Mouse (Mus musculus) MEL (cell line): ENCODE results near the gene Nasp. TPM values are rescaled to one million over a fixed set of nuclear protein-coding genes. Genes with fewer than 3 reads are reported as not detected.

Source experiments
- DNase-seq: peaks from one replicate; pipeline ENCODE4 v3.0.0; 2011; ENCODE audit warnings: low read depth, low spot score
- H3K27ac ChIP-seq: 2 replicates; pipeline ENCODE4 v1.5.1; 2012; ENCODE audit warnings: low read depth, mild to moderate bottlenecking, control low read depth, low read length, moderate library complexity; ENCODE audit not compliant: control insufficient read depth
- H3K27me3 ChIP-seq, 2 experiments: fragments of 150-350 bp in 1 of 2; sonication (generic) in 1 of 2; 2 replicates each; pipeline ENCODE4 v1.6.1; 2012; ENCODE audit warnings: low read length in 2 of 2, mild to moderate bottlenecking in 2 of 2, improper control_type of control experiment in 1 of 2, moderate library complexity in 1 of 2; ENCODE audit not compliant: insufficient read depth in 2 of 2, control insufficient read depth in 1 of 2
- H3K36me3 ChIP-seq, 2 experiments: 2 replicates each; pipeline ENCODE4 v1.6.1; 2012 to 2014; ENCODE audit warnings: low read length in 2 of 2, improper control_type of control experiment in 1 of 2, inconsistent platforms in 1 of 2, mild to moderate bottlenecking in 1 of 2; ENCODE audit not compliant: insufficient read depth in 2 of 2, control insufficient read depth in 1 of 2
- H3K4me1 ChIP-seq, 2 experiments: fragments of 150-350 bp in 1 of 2; sonication (generic) in 1 of 2; 2 replicates each; pipeline ENCODE4 v1.6.1; 2012; ENCODE audit warnings: low read length in 2 of 2, improper control_type of control experiment in 1 of 2, mild to moderate bottlenecking in 1 of 2; ENCODE audit not compliant: insufficient read depth in 2 of 2, control insufficient read depth in 1 of 2
- H3K4me3 ChIP-seq, 2 experiments: fragments of 150-350 bp in 1 of 2; sonication (generic) in 1 of 2; 2 replicates each; pipeline ENCODE4 v1.5.1; 2012; ENCODE audit warnings: low read depth in 2 of 2, low read length in 2 of 2, mild to moderate bottlenecking in 2 of 2, moderate library complexity in 2 of 2, control low read depth in 1 of 2, improper control_type of control experiment in 1 of 2; ENCODE audit not compliant: control insufficient read depth in 1 of 2, insufficient read depth in 1 of 2
- H3K79me2 ChIP-seq: 2 replicates; pipeline ENCODE4 v1.6.1; 2012; ENCODE audit warnings: mild to moderate bottlenecking, low read length, moderate library complexity; ENCODE audit not compliant: control insufficient read depth, poor library complexity, insufficient read depth
- H3K9ac ChIP-seq: 2 replicates; pipeline ENCODE4 v1.6.1; 2012; ENCODE audit warnings: low read depth, mild to moderate bottlenecking, control low read depth, low read length, moderate library complexity; ENCODE audit not compliant: control insufficient read depth, poor library complexity, severe bottlenecking
- H3K9me3 ChIP-seq: fragments of 150-350 bp; sonication (generic); replicated peaks from 2 replicates; pipeline ENCODE4 v1.6.1; 2012; ENCODE audit warnings: mild to moderate bottlenecking, low read length, improper control_type of control experiment, moderate library complexity; ENCODE audit not compliant: insufficient read depth
- CHD2 ChIP-seq: IDR thresholded peaks from 2 replicates; pipeline ENCODE4 v1.6.1; 2011; ENCODE audit warnings: low read length, improper control_type of control experiment
- CTCF ChIP-seq, 3 experiments: IDR thresholded peaks in 2 of 3; conservative IDR thresholded peaks in 1 of 3; 2 replicates each; pipeline ENCODE4 v1.5.1; 2011 to 2012; ENCODE audit warnings: low read length in 3 of 3, low read depth in 2 of 3, mild to moderate bottlenecking in 2 of 3, improper control_type of control experiment in 1 of 3, inconsistent platforms in 1 of 3, mixed read lengths in 1 of 3, moderate library complexity in 1 of 3; ENCODE audit not compliant: control insufficient read depth in 1 of 3, insufficient read depth in 1 of 3, poor library complexity in 1 of 3, severe bottlenecking in 1 of 3
- E2F4 ChIP-seq: IDR thresholded peaks from 2 replicates; pipeline ENCODE4 v1.6.1; 2011; ENCODE audit warnings: low read depth, low read length, improper control_type of control experiment, borderline replicate concordance
- EP300 ChIP-seq, 2 experiments: IDR thresholded peaks; 2 replicates each; pipeline ENCODE4 v1.6.1; 2011; ENCODE audit warnings: improper control_type of control experiment in 2 of 2, low read length in 2 of 2, low read depth in 1 of 2, mild to moderate bottlenecking in 1 of 2
- ETS1 ChIP-seq: IDR thresholded peaks from 2 replicates; pipeline ENCODE4 v1.6.1; 2012; ENCODE audit warnings: low read depth, mild to moderate bottlenecking, inconsistent platforms, low read length, improper control_type of control experiment, moderate library complexity
- GABPA ChIP-seq: IDR thresholded peaks from 2 replicates; pipeline ENCODE4 v1.6.1; 2012; ENCODE audit warnings: low read depth, mild to moderate bottlenecking, inconsistent platforms, low read length, improper control_type of control experiment, moderate library complexity
- GATA1 ChIP-seq: IDR thresholded peaks from 2 replicates; pipeline ENCODE4 v1.6.1; 2011; ENCODE audit warnings: low read depth, low read length, improper control_type of control experiment
- JUND ChIP-seq: IDR thresholded peaks from 2 replicates; pipeline ENCODE4 v1.6.1; 2011; ENCODE audit warnings: low read depth, mild to moderate bottlenecking, improper control_type of control experiment, low read length
- KAT2A ChIP-seq: conservative IDR thresholded peaks from 2 replicates; pipeline ENCODE4 v1.6.1; 2012; ENCODE audit warnings: low read depth, low read length, improper control_type of control experiment, inconsistent platforms
- MAFK ChIP-seq: IDR thresholded peaks from 2 replicates; pipeline ENCODE4 v1.6.1; 2011; ENCODE audit warnings: low read depth, mild to moderate bottlenecking, low read length, improper control_type of control experiment, borderline replicate concordance
- MAX ChIP-seq: IDR thresholded peaks from 2 replicates; pipeline ENCODE4 v1.6.1; 2011; ENCODE audit warnings: low read length, improper control_type of control experiment
- MAZ ChIP-seq: IDR thresholded peaks from 2 replicates; pipeline ENCODE4 v1.6.1; 2012; ENCODE audit warnings: low read depth, mild to moderate bottlenecking, inconsistent platforms, low read length, improper control_type of control experiment
- MXI1 ChIP-seq: IDR thresholded peaks from 2 replicates; pipeline ENCODE4 v1.6.1; 2011; ENCODE audit warnings: mild to moderate bottlenecking, low read depth, low read length, improper control_type of control experiment
- MYB ChIP-seq: IDR thresholded peaks from 2 replicates; pipeline ENCODE4 v1.6.1; 2011; ENCODE audit warnings: mild to moderate bottlenecking, low read depth, low read length, improper control_type of control experiment
- MYC ChIP-seq: IDR thresholded peaks from 2 replicates; pipeline ENCODE4 v1.6.1; 2011; ENCODE audit warnings: low read depth, mild to moderate bottlenecking, low read length, improper control_type of control experiment, moderate library complexity
- NELFE ChIP-seq: IDR thresholded peaks from 2 replicates; pipeline ENCODE4 v1.6.1; 2011; ENCODE audit warnings: low read depth, low read length, improper control_type of control experiment
- POLR2A ChIP-seq, 2 experiments: IDR thresholded peaks; 2 replicates each; pipeline ENCODE4 v1.6.1; 2011 to 2012; ENCODE audit warnings: low read length in 2 of 2, mild to moderate bottlenecking in 2 of 2, control low read depth in 1 of 2, improper control_type of control experiment in 1 of 2, low read depth in 1 of 2, moderate library complexity in 1 of 2; ENCODE audit not compliant: control insufficient read depth in 1 of 2, insufficient read depth in 1 of 2, poor library complexity in 1 of 2
- POLR2AphosphoS5 ChIP-seq: IDR thresholded peaks from 2 replicates; pipeline ENCODE4 v1.6.1; 2012; ENCODE audit warnings: low read depth, borderline replicate concordance, mild to moderate bottlenecking, inconsistent platforms, low read length, moderate library complexity, mixed read lengths
- RAD21 ChIP-seq: IDR thresholded peaks from 2 replicates; pipeline ENCODE4 v1.6.1; 2011; ENCODE audit warnings: mild to moderate bottlenecking, low read depth, low read length, improper control_type of control experiment
- RCOR1 ChIP-seq: IDR thresholded peaks from 2 replicates; pipeline ENCODE4 v1.6.1; 2012; ENCODE audit warnings: low read depth, mild to moderate bottlenecking, inconsistent platforms, low read length, improper control_type of control experiment
- SIN3A ChIP-seq: IDR thresholded peaks from 2 replicates; pipeline ENCODE4 v1.6.1; 2012; ENCODE audit warnings: low read length, improper control_type of control experiment, inconsistent platforms
- TAL1 ChIP-seq: IDR thresholded peaks from 2 replicates; pipeline ENCODE4 v1.6.1; 2012; ENCODE audit warnings: mild to moderate bottlenecking, inconsistent platforms, low read length, moderate library complexity, mixed read lengths
- TBP ChIP-seq: IDR thresholded peaks from 2 replicates; pipeline ENCODE4 v1.8.0; 2011; ENCODE audit warnings: low read depth, low read length, improper control_type of control experiment
- TCF12 ChIP-seq: IDR thresholded peaks from 2 replicates; pipeline ENCODE4 v1.6.1; 2014; ENCODE audit warnings: low read depth, mild to moderate bottlenecking, inconsistent platforms, low read length, improper control_type of control experiment, moderate library complexity
- UBTF ChIP-seq: IDR thresholded peaks from 2 replicates; pipeline ENCODE4 v1.6.1; 2012; ENCODE audit warnings: low read depth, mild to moderate bottlenecking, inconsistent platforms, low read length, improper control_type of control experiment, moderate library complexity, borderline replicate concordance; ENCODE audit not compliant: insufficient read depth
- USF1 ChIP-seq: IDR thresholded peaks from 2 replicates; pipeline ENCODE4 v1.6.1; 2014; ENCODE audit warnings: low read depth, mild to moderate bottlenecking, inconsistent platforms, low read length, improper control_type of control experiment, moderate library complexity
- ZC3H11A ChIP-seq: IDR thresholded peaks from 2 replicates; pipeline ENCODE4 v1.6.1; 2012; ENCODE audit warnings: low read depth, mild to moderate bottlenecking, inconsistent platforms, low read length, improper control_type of control experiment
- ZKSCAN1 ChIP-seq: IDR thresholded peaks from 2 replicates; pipeline ENCODE4 v1.6.1; 2012; ENCODE audit warnings: low read depth, mild to moderate bottlenecking, inconsistent platforms, low read length, improper control_type of control experiment, moderate library complexity
- ZMIZ1 ChIP-seq: IDR thresholded peaks from 2 replicates; pipeline ENCODE4 v1.6.1; 2012; ENCODE audit warnings: low read depth, mild to moderate bottlenecking, inconsistent platforms, low read length, improper control_type of control experiment, moderate library complexity
- ZNF384 ChIP-seq: IDR thresholded peaks from 2 replicates; pipeline ENCODE4 v1.6.1; 2012; ENCODE audit warnings: low read depth, mild to moderate bottlenecking, inconsistent platforms, low read length, improper control_type of control experiment
- polyA plus RNA-seq, 2 experiments: library from polyadenylated mRNA; stranded (reverse) in 1 of 2; unstranded in 1 of 2; fragments of >175 nt in 1 of 2; fragments of >200 nt in 1 of 2; gene quantifications; 2 replicates each; pipeline versions ENCODE4 v1.2.1 to v1.2.4; 2012; ENCODE audit warnings: low replicate concordance in 2 of 2, low read depth in 1 of 2; ENCODE audit not compliant: insufficient read length in 2 of 2, insufficient read depth in 1 of 2, missing spikeins in 1 of 2
- total RNA-seq: library from RNA; depleted of rRNA; stranded (reverse); fragments of 300-350 nt; gene quantifications from 2 replicates; pipeline ENCODE4 v1.2.3, GENCODE M21; 2012

The Nasp gene
- total and polyA plus RNA-seq, 3 experiments = 133 to 174 TPM; not detected in 1

GRCm38 (mm10) chr4:116672785-116673184 is 45.0 kb upstream of the Nasp start:
- H3K27ac ChIP-seq = no peak overlapping the region; the same call in 1 of the 2 replicates
- H3K4me1 ChIP-seq = peaks cover 9 to 14% of the 10 kb centered on the region in 2 experiments; a peak in 3 of 4 replicates
- H3K9ac ChIP-seq = no peak overlapping the region
- no peak overlapping the region for H3K4me3 ChIP-seq
- H3K9me3 ChIP-seq = no peaks in the 10 kb centered on the region
- TF ChIP-seq TBP = 0 out of 2 replicates have a peak, but pooled peaks have one; percentile 12
- peak; percentile 86 for TF ChIP-seq GATA1
- no peak for TF ChIP-seq MYB
- no peak for TF ChIP-seq ZC3H11A
- peak; percentile 67; the same call in 1 of the 2 replicates for TF ChIP-seq RCOR1
- peak; percentile 53; the same call in 1 of the 2 replicates for TF ChIP-seq SIN3A
- TF ChIP-seq MYC = no peak
- peak; percentile 82 for TF ChIP-seq TAL1
- peak in 1 of 3 experiments; percentile 28; a peak in 1 of 6 replicates for TF ChIP-seq CTCF (IDR thresholded peaks at IDR 0.05 in 2 of 3, conservative IDR thresholded peaks at IDR 0.05 in 1 of 3; ENCODE audit: control insufficient read depth in 1 of 3, insufficient read depth in 1 of 3, low read depth in 2 of 3, low read length in 3 of 3, poor library complexity in 1 of 3, severe bottlenecking in 1 of 3)
- TF ChIP-seq ZNF384 = no peak
- peak; percentile 76 to 83 for TF ChIP-seq EP300 (IDR thresholded peaks at IDR 0.05; ENCODE audit: low read depth in 1 of 2, low read length in 2 of 2)
- TF ChIP-seq MAZ = no peak
- no peak for TF ChIP-seq POLR2AphosphoS5
- TF ChIP-seq KAT2A = no peak
- peak; percentile 76 for TF ChIP-seq TCF12
- TF ChIP-seq MAFK = no peak
- peak; percentile 33; the same call in 1 of the 2 replicates for TF ChIP-seq ETS1
- DNase-seq = peak; percentile 75
- H3K36me3 ChIP-seq = peaks cover 0 to 15% of the 10 kb centered on the region in 2 experiments; a peak in 2 of 4 replicates
- H3K79me2 ChIP-seq = no peaks in the 10 kb centered on the region
- H3K27me3 ChIP-seq = no peaks in the 10 kb centered on the region; a peak in 1 of 4 replicates

- Histone ChIP-seq H3K79me2 (no peaks in the 10 kb centered on the region), H3K36me3 (peaks cover 0 to 15% of the 10 kb centered on the region in 2 experiments; a peak in 2 of 4 replicates), H3K9me3 (no peaks in the 10 kb centered on the region), H3K4me3 (no peak overlapping the region), H3K4me1 (peaks cover 9 to 14% of the 10 kb centered on the region in 2 experiments; a peak in 3 of 4 replicates), H3K27me3 (no peaks in the 10 kb centered on the region; a peak in 1 of 4 replicates), H3K27ac (no peak overlapping the region), H3K9ac (no peak overlapping the region)
- DNase-seq = peak; percentile 29
- TF ChIP-seq RAD21 (peak; percentile 30), MAX (no peak), POLR2A (IDR thresholded peaks at IDR 0.05; ENCODE audit: control insufficient read depth in 1 of 2, insufficient read depth in 1 of 2, low read depth in 1 of 2, low read length in 2 of 2, poor library complexity in 1 of 2) (no peak), USF1 (no peak), TCF12 (no peak), GATA1 (no peak), NELFE (no peak), MAFK (no peak), CHD2 (no peak), E2F4 (no peak), MXI1 (no peak), KAT2A (no peak), ETS1 (no peak), JUND (no peak), MYC (no peak), ZMIZ1 (no peak), EP300 (IDR thresholded peaks at IDR 0.05; ENCODE audit: low read depth in 1 of 2, low read length in 2 of 2) (no peak), GABPA (no peak), MAZ (no peak), UBTF (no peak), ZNF384 (no peak), ZKSCAN1 (no peak), TAL1 (no peak)
Observed at GRCm38 (mm10) chr4:116669291-116669690, 41.5 kb upstream of the Nasp start.
